ENCODE assay signal across 16 mouse cellular contexts in the genomic region with DNA sequence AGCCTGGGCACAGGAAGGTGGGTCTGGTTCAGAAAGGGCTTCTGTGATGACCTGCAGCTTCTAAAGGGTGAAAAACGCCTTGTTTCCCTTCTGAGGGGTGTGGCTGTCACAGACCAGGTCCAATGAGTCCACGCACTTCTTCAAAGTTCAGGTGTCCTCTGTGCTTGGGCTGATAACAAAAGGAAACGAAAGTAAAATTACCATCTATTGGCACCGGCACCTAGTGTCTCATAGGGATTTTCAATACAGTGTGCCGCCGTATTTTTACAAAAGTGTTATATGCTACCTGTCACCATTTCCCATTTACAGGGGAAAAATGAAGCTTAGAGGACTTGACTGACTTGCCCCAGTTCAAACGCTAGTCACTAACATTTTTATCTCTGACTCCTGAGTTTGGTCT.
"Had no signal": no experiment of that assay in that cellular context is flagged by ENCODE, and none has a peak within 500 bp of the region (broad histone marks: within the 10 kb centered on the region; RNA-seq: fewer than 3 reads in every experiment).

No protein-coding gene starts in this region.

- H3K4me2 ChIP-seq: kidney, embryonic 15.5 days; liver, embryonic 13.5 days; midbrain, embryonic 12.5 days had no signal

- H3K27me3 ChIP-seq: kidney, embryonic 15.5 days; liver, embryonic 13.5 days; midbrain, embryonic 12.5 days had no signal

- H3K27ac ChIP-seq: kidney, embryonic 15.5 days; left cerebral cortex, adult 2 months; liver, embryonic 13.5 days; midbrain, embryonic 12.5 days; stomach, postnatal 0 days had no signal

- DNase-seq: kidney, adult 8-10 months; kidney, postnatal 10 days; kidney, postnatal 36 days; layer of hippocampus, postnatal 36 days; liver, embryonic 13.5 days; lung, adult 2 months; lung, postnatal 14 days; lung, postnatal 4 days; thymus, adult 2 months; thymus, postnatal 25 days had no signal

- H3K36me3 ChIP-seq: kidney, embryonic 15.5 days; liver, embryonic 13.5 days; midbrain, embryonic 12.5 days had no signal

- ATAC-seq: midbrain, embryonic 16.5 days had no signal

- H3K9ac ChIP-seq: kidney, embryonic 15.5 days; liver, embryonic 13.5 days; midbrain, embryonic 12.5 days had no signal

- H3K4me3 ChIP-seq: kidney, embryonic 15.5 days; left cerebral cortex, adult 2 months; liver, embryonic 13.5 days; midbrain, embryonic 12.5 days; myocyte had no signal

- H3K9me3 ChIP-seq: kidney, embryonic 15.5 days; liver, embryonic 13.5 days; midbrain, embryonic 12.5 days had no signal

- H3K4me1 ChIP-seq: kidney, embryonic 15.5 days; liver, embryonic 13.5 days had no signal
